Mouse (Mus musculus) spleen, adult 2 months (tissue): Measurements from ENCODE around the gene Spag9.

ENCODE experiments used
- CTCF ChIP-seq: fragments of 200-500 bp; IDR thresholded peaks from 2 replicates; pipeline ENCODE4 v1.5.1; 2011; ENCODE audit warnings: mild to moderate bottlenecking, inconsistent platforms; ENCODE audit not compliant: insufficient read depth, insufficient read length, insufficient replicate concordance; ENCODE audit errors: extremely low read depth
- POLR2A ChIP-seq: fragments of 200-500 bp; IDR thresholded peaks from 2 replicates; pipeline ENCODE4 v1.6.1; 2011; ENCODE audit warnings: low read depth, low read length, inconsistent platforms

- no peak for TF ChIP-seq POLR2A
- no peak for TF ChIP-seq CTCF
Measured at GRCm38 (mm10) chr11:94045016-94045415, 49.1 kb downstream of the Spag9 start.
